Mouse (Mus musculus) lung, adult 2 months (tissue): Measurements from ENCODE around the gene Babam2.

Experiments used
- CTCF ChIP-seq: fragments of 200-500 bp; IDR thresholded peaks from 2 replicates; pipeline ENCODE4 v1.5.1; 2011; ENCODE audit warnings: mild to moderate bottlenecking, low read length, control low read depth; ENCODE audit not compliant: insufficient read depth
- POLR2A ChIP-seq: fragments of 200-500 bp; IDR thresholded peaks from 2 replicates; pipeline ENCODE4 v1.6.1; 2011; ENCODE audit warnings: low read depth, mild to moderate bottlenecking, control low read depth, low read length, borderline replicate concordance; ENCODE audit errors: extremely low read depth

DNA sequence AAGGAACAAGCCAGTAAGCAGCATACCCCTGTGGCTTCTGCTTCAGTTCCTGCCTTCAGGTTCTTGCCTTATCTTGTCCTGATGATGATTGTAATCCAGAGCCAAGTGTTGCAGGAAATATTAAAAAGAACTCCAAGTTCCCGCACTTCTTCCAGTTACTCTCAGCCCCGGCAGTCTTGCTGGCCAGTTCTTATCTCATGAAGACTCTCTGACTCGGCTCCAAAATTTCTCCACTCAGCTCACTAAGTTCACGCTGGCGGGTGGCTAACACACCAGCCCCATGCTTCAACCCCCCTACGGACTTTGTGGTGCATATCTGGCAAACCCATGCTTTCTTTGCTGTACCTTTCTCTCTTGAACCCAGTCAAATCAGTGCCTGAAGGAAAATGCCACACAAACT, 77.5 kb downstream of the Babam2 start:
- TF ChIP-seq CTCF (no peak), POLR2A (no peak)
